Mouse (Mus musculus) hindbrain, embryonic 14.5 days (tissue): ENCODE data around the gene Six3. TPM values are rescaled to one million over a fixed set of nuclear protein-coding genes. Genes with fewer than 3 reads are reported as not detected.

Experiments used
- ATAC-seq: fragments of 200-750 bp; cut with Nextera tagmentation; 2 replicates; pipeline ENCODE4 v1.8.0; 2017; ENCODE audit warnings: moderate number of reproducible peaks, mild to moderate bottlenecking, moderate TSS enrichment, moderate library complexity; ENCODE audit not compliant: low FRiP score
- DNase-seq: peaks from one replicate; pipeline ENCODE4 v3.0.0-alpha.2; 2015; ENCODE audit warnings: low spot score
- H3K27ac ChIP-seq: fragments of 300-500 bp; sonication (generic); 2 replicates; pipeline ENCODE4 v1.5.1; 2014; ENCODE audit warnings: mild to moderate bottlenecking, moderate library complexity
- H3K27me3 ChIP-seq: fragments of 300-500 bp; sonication (generic); 2 replicates; pipeline ENCODE4 v1.6.1; 2014; ENCODE audit warnings: mild to moderate bottlenecking, low read length, mixed read lengths; ENCODE audit not compliant: control insufficient read depth, insufficient read depth
- H3K36me3 ChIP-seq: fragments of 300-500 bp; sonication (generic); replicated peaks from 2 replicates; pipeline ENCODE4 v1.6.1; 2014; ENCODE audit not compliant: control insufficient read depth, insufficient read depth
- H3K4me1 ChIP-seq: fragments of 300-500 bp; sonication (generic); replicated peaks from 2 replicates; pipeline ENCODE4 v1.6.1; 2014; ENCODE audit warnings: antibody characterized with exemption, low read length, mixed read lengths; ENCODE audit not compliant: control insufficient read depth, insufficient read depth
- H3K4me2 ChIP-seq: fragments of 300-500 bp; sonication (generic); replicated peaks from 2 replicates; pipeline ENCODE4 v1.6.1; 2014; ENCODE audit warnings: mild to moderate bottlenecking, moderate library complexity
- H3K4me3 ChIP-seq: fragments of 300-500 bp; sonication (generic); replicated peaks from 2 replicates; pipeline ENCODE4 v1.5.1; 2014; ENCODE audit warnings: mild to moderate bottlenecking, low read length
- H3K9ac ChIP-seq: fragments of 300-500 bp; sonication (generic); 2 replicates; pipeline ENCODE4 v1.6.1; 2014
- H3K9me3 ChIP-seq: fragments of 300-500 bp; sonication (generic); 2 replicates; pipeline ENCODE4 v1.6.1; 2016; ENCODE audit warnings: low read length; ENCODE audit not compliant: control insufficient read depth
- WGBS: fragments of 180-500 bp; shearing (Covaris S2); extraction: QIAGEN DNeasy Blood & Tissue Kit; methylation state at CpG from one replicate; pipeline ENCODE4 v1.1.7; 2014; 5-methylcytosine and 5-hydroxymethylcytosine counted together
- polyA plus RNA-seq: library from polyadenylated mRNA; unstranded; fragments of >200 nt; fragmentation: Nextera tagmentation; extraction: Ambion mirVana; gene quantifications from 2 replicates; pipeline ENCODE4 v1.2.1, GENCODE M21; 2014

Gene Six3
- polyA plus RNA-seq, 1 experiment from 2014 or later, result not detected

- H3K4me1 ChIP-seq, result no peaks in the 10 kb centered on the region
- peaks cover 3% of the 10 kb centered on the region; the same call in 1 of the 2 replicates for H3K27me3 ChIP-seq
- WGBS, result 77% methylated on average over 10 of the region's 10 CpGs
- H3K9ac ChIP-seq, result no peak overlapping the region
- H3K36me3 ChIP-seq, result no peaks in the 10 kb centered on the region
- no peak overlapping the region for H3K4me2 ChIP-seq
- ATAC-seq (no peak), DNase-seq (no peak)
- no peak overlapping the region for H3K27ac ChIP-seq
- H3K9me3 ChIP-seq, result no peaks in the 10 kb centered on the region
- H3K4me3 ChIP-seq, result no peak overlapping the region
Observed at GRCm38 (mm10) chr17:85595853-85596252, 17.6 kb upstream of the Six3 start.

GRCm38 (mm10) chr17:85596341-85596890 is 17.0 kb upstream of the Six3 start:
- Histone ChIP-seq H3K4me3 (no peak overlapping the region), H3K27ac (no peak overlapping the region), H3K4me2 (no peak overlapping the region), H3K27me3 (peaks cover 8% of the 10 kb centered on the region; the same call in 1 of the 2 replicates), H3K4me1 (no peaks in the 10 kb centered on the region), H3K9ac (no peak overlapping the region), H3K36me3 (no peaks in the 10 kb centered on the region), H3K9me3 (no peaks in the 10 kb centered on the region)
- ATAC-seq (no peak), DNase-seq (no peak)
- WGBS, result 69% methylated on average over 6 of the region's 6 CpGs

GRCm38 (mm10) chr17:85599520-85599919 is 13.9 kb upstream of the Six3 start:
- ATAC-seq (no peak), DNase-seq (no peak)
- H3K4me2 ChIP-seq, result no peak overlapping the region
- peaks cover 35% of the 10 kb centered on the region for H3K27me3 ChIP-seq
- H3K36me3 ChIP-seq, result no peaks in the 10 kb centered on the region
- no peak overlapping the region for H3K27ac ChIP-seq
- H3K9me3 ChIP-seq, result no peaks in the 10 kb centered on the region
- H3K4me3 ChIP-seq, result no peak overlapping the region
- no peaks in the 10 kb centered on the region for H3K4me1 ChIP-seq
- H3K9ac ChIP-seq, result no peak overlapping the region
- WGBS, result 59% methylated on average over 9 of the region's 9 CpGs

GRCm38 (mm10) chr17:85606463-85606862 is 6.9 kb upstream of the Six3 start:
- 0% methylated on average over 3 of the region's 3 CpGs for WGBS
- DNase-seq, result no peak
- Histone ChIP-seq H3K27me3 (peaks cover 91% of the 10 kb centered on the region), H3K4me2 (no peak overlapping the region), H3K9ac (no peak overlapping the region), H3K9me3 (no peaks in the 10 kb centered on the region), H3K4me3 (no peak overlapping the region), H3K4me1 (0 out of 2 replicates have a peak, but pooled peaks cover 3% of the 10 kb centered on the region), H3K27ac (no peak overlapping the region), H3K36me3 (no peaks in the 10 kb centered on the region)
- no peak for ATAC-seq

- Histone ChIP-seq H3K4me2 (no peak overlapping the region), H3K27me3 (peaks cover 91% of the 10 kb centered on the region), H3K4me3 (no peak overlapping the region), H3K36me3 (no peaks in the 10 kb centered on the region), H3K9ac (no peak overlapping the region), H3K9me3 (no peaks in the 10 kb centered on the region), H3K27ac (no peak overlapping the region), H3K4me1 (0 out of 2 replicates have a peak, but pooled peaks cover 3% of the 10 kb centered on the region)
- DNase-seq (no peak), ATAC-seq (no peak)
- 1% methylated on average over 41 of the region's 41 CpGs for whole genome bisulfite sequencing
Observed at GRCm38 (mm10) chr17:85607556-85608365, 5.6 kb upstream of the Six3 start.

GRCm38 (mm10) chr17:85608366-85609093 is 4.9 kb upstream of the Six3 start:
- Histone ChIP-seq H3K36me3 (no peaks in the 10 kb centered on the region), H3K4me2 (no peak overlapping the region), H3K4me1 (0 out of 2 replicates have a peak, but pooled peaks cover 3% of the 10 kb centered on the region), H3K9me3 (no peaks in the 10 kb centered on the region), H3K9ac (no peak overlapping the region), H3K4me3 (no peak overlapping the region), H3K27me3 (peaks cover 91% of the 10 kb centered on the region), H3K27ac (no peak overlapping the region)
- ATAC-seq, result no peak
- DNase-seq, result no peak
- under 1% methylated on average over 41 of the region's 42 CpGs for WGBS

GRCm38 (mm10) chr17:85609094-85609425 is 4.3 kb upstream of the Six3 start:
- Histone ChIP-seq H3K36me3 (no peaks in the 10 kb centered on the region), H3K9me3 (no peaks in the 10 kb centered on the region), H3K9ac (no peak overlapping the region), H3K4me1 (0 out of 2 replicates have a peak, but pooled peaks cover 3% of the 10 kb centered on the region), H3K27ac (no peak overlapping the region), H3K4me2 (no peak overlapping the region), H3K27me3 (peaks cover 94% of the 10 kb centered on the region), H3K4me3 (no peak overlapping the region)
- ATAC-seq, result no peak
- WGBS, result 2% methylated on average over 13 of the region's 13 CpGs
- no peak for DNase-seq

GRCm38 (mm10) chr17:85609621-85610392 is 3.6 kb upstream of the Six3 start:
- H3K27ac ChIP-seq, result no peak overlapping the region
- DNase-seq (no peak), ATAC-seq (no peak)
- H3K27me3 ChIP-seq, result peaks cover 95% of the 10 kb centered on the region
- no peaks in the 10 kb centered on the region for H3K9me3 ChIP-seq
- no peak overlapping the region for H3K4me3 ChIP-seq
- no peaks in the 10 kb centered on the region for H3K36me3 ChIP-seq
- 3% methylated on average over 13 of the region's 13 CpGs for WGBS
- H3K4me2 ChIP-seq, result no peak overlapping the region
- H3K9ac ChIP-seq, result no peak overlapping the region
- 0 out of 2 replicates have a peak, but pooled peaks cover 3% of the 10 kb centered on the region for H3K4me1 ChIP-seq
